Mouse (Mus musculus) intestine, embryonic 14.5 days (tissue): ENCODE measurements around the gene Htr2b. TPM values are rescaled to one million over a fixed set of nuclear protein-coding genes. Genes with fewer than 3 reads are reported as not detected.

ENCODE experiments used
- ATAC-seq: fragments of 200-750 bp; cut with Nextera tagmentation; replicated peaks from 2 replicates; pipeline ENCODE4 v1.8.0; 2017; ENCODE audit warnings: low read depth, moderate number of reproducible peaks, moderate TSS enrichment, moderate library complexity; ENCODE audit not compliant: low FRiP score, low TSS enrichment
- DNase-seq: peaks from one replicate; pipeline ENCODE4 v3.0.0-alpha.2; 2018; ENCODE audit warnings: low spot score
- H3K27ac ChIP-seq: fragments of 300-500 bp; sonication (generic); 2 replicates; pipeline ENCODE4 v1.5.1; 2014; ENCODE audit warnings: low read depth, mild to moderate bottlenecking, control low read depth
- H3K27me3 ChIP-seq: fragments of 300-500 bp; sonication (generic); replicated peaks from 2 replicates; pipeline ENCODE4 v1.6.1; 2014; ENCODE audit warnings: low read length, control low read depth; ENCODE audit not compliant: control insufficient read depth, insufficient read depth
- H3K36me3 ChIP-seq: fragments of 300-500 bp; sonication (generic); 2 replicates; pipeline ENCODE4 v1.6.1; 2014; ENCODE audit warnings: low read length, control low read depth; ENCODE audit not compliant: control insufficient read depth, insufficient read depth
- H3K4me1 ChIP-seq: fragments of 300-500 bp; sonication (generic); replicated peaks from 2 replicates; pipeline ENCODE4 v1.6.1; 2014; ENCODE audit warnings: low read length, control low read depth, mixed read lengths; ENCODE audit not compliant: control insufficient read depth, insufficient read depth
- H3K4me2 ChIP-seq: fragments of 300-500 bp; sonication (generic); 2 replicates; pipeline ENCODE4 v1.6.1; 2014; ENCODE audit warnings: low read length
- H3K4me3 ChIP-seq: fragments of 300-500 bp; sonication (generic); 2 replicates; pipeline ENCODE4 v1.5.1; 2014; ENCODE audit warnings: low read depth, low read length, control low read depth, mixed read lengths
- H3K9ac ChIP-seq: fragments of 300-500 bp; sonication (generic); 2 replicates; pipeline ENCODE4 v1.6.1; 2014; ENCODE audit warnings: mild to moderate bottlenecking, low read length
- H3K9me3 ChIP-seq: fragments of 300-500 bp; sonication (generic); 2 replicates; pipeline ENCODE4 v1.6.1; 2016; ENCODE audit warnings: low read length, control low read depth; ENCODE audit not compliant: control insufficient read depth
- WGBS: fragments of 180-500 bp; shearing (Covaris S2); extraction: QIAGEN DNeasy Blood & Tissue Kit; methylation state at CpG from one replicate; pipeline ENCODE4 v1.1.7; 2014; 5-methylcytosine and 5-hydroxymethylcytosine counted together
- polyA plus RNA-seq: library from polyadenylated mRNA; unstranded; fragments of >200 nt; fragmentation: Nextera tagmentation; extraction: Ambion mirVana; gene quantifications from 2 replicates; pipeline ENCODE4 v1.2.1, GENCODE M21; 2014

Htr2b gene
- polyA plus RNA-seq, 1 experiment from 2014 or later = 1.2 TPM

DNA sequence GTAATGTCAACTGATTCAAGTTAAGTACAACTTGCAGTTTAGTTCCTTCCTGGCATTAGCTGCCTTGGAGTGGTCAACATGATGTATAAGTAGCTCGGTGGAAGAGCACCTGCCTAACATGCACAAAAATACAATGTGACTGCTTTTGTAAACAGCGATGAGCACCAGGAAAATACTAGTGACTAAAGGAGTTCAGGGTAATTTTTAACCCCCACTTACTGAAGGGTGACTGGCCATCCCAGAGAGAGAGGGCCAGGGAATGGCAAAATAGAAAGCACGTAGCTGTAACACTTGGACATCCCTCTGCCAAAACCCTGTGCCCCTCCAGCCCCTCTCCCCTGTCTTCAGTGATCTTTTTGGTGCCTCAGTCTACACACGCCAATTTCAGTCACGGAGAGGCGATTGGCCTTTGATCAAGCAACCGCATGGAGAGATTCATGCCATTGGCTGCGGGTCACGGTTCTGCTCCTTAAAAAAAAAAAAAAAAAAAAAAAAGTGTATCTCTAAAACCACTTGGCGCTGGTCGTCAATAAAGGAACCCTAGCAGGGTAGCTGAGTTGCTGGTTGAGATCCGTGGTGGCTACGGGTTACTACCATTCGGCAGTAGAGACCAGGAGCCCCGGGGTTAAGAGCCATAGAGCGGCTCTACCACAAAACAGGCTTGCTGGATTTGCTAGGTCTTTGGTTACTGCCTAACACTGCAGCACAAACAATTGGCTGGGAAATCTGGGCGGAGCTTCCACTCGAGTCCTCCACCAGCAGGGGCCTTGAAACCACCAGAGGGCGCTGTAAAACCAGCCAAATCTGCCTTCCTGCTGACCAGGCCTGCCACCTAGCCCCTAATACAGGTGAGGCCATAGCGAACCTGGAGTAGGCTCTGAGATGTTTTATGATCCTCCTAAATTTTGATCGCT lies 52.7 kb downstream of the Htr2b start:
- 10% methylated on average over 21 of the region's 21 CpGs for WGBS

DNA sequence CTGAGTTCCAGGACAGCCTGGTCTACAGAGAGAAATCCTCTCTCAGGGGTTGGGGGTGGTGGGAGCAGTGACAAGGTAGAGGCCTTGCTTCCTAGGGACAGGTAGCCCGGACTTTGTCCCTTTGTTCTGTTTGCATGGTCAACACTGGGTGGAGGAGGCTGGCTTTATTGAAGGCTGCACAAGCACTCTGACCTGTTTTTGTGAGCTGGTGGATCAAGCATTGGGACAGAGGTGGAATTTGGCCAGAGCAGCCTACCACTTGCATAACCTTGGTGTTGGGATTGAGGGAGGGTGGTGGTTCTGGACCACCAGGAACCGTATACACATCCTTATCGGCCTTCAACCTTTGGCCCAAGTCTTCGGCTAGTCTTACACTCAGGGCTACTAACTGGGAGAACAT lies 55.5 kb downstream of the Htr2b start:
- 73% methylated on average over 4 of the region's 4 CpGs for WGBS
- ATAC-seq = 0 out of 2 replicates have a peak, but pooled peaks have one; percentile 41
- no peak for DNase-seq
- no peak overlapping the region for H3K4me3 ChIP-seq
- H3K27ac ChIP-seq = no peak overlapping the region
- no peaks in the 10 kb centered on the region for H3K9me3 ChIP-seq
- H3K36me3 ChIP-seq = no peaks in the 10 kb centered on the region
- no peak overlapping the region for H3K4me2 ChIP-seq
- H3K9ac ChIP-seq = no peak overlapping the region
- no peaks in the 10 kb centered on the region for H3K27me3 ChIP-seq
- 0 out of 2 replicates have a peak, but pooled peaks cover 3% of the 10 kb centered on the region for H3K4me1 ChIP-seq

More for the DNA sequence above, 52.7 kb downstream of the Htr2b start:
- H3K4me1 ChIP-seq = 0 out of 2 replicates have a peak, but pooled peaks cover 3% of the 10 kb centered on the region
- H3K9me3 ChIP-seq = no peaks in the 10 kb centered on the region
- ATAC-seq (peak; percentile 69), DNase-seq (peak; percentile 96)
- peak overlapping the region; percentile 64 for H3K4me2 ChIP-seq
- H3K9ac ChIP-seq = peak overlapping the region; percentile 14; the same call in 1 of the 2 replicates
- no peaks in the 10 kb centered on the region for H3K27me3 ChIP-seq
- H3K4me3 ChIP-seq = peak overlapping the region; percentile 26
- H3K36me3 ChIP-seq = no peaks in the 10 kb centered on the region
- H3K27ac ChIP-seq = no peak overlapping the region

DNA sequence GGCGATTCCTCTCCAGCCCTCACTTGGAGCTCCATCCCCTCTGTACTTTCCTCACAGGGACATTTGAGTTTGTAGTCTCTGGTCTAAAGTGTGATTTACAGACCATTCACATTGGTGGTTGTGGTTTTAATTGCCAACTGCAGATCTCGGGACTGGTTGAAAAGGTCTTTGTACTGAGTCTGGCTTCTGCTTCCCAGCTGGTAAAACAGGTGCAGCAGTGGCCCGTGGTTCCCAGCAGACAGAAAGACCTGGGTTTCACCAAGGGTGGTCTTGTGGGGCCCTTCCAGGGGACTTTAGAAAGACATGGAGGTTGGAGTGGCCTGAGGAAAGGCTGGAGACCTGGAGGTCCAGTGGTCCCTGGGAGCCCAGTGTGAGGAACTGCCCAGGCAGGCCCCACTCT lies 56.8 kb downstream of the Htr2b start:
- H3K27ac ChIP-seq = no peak overlapping the region
- no peak overlapping the region for H3K4me3 ChIP-seq
- H3K9ac ChIP-seq = no peak overlapping the region
- H3K27me3 ChIP-seq = no peaks in the 10 kb centered on the region
- 0 out of 2 replicates have a peak, but pooled peaks cover 3% of the 10 kb centered on the region for H3K4me1 ChIP-seq
- H3K4me2 ChIP-seq = no peak overlapping the region
- no peaks in the 10 kb centered on the region for H3K36me3 ChIP-seq
- ATAC-seq (no peak), DNase-seq (no peak)
- H3K9me3 ChIP-seq = no peaks in the 10 kb centered on the region
- WGBS = 32% methylated on average over 3 of the region's 3 CpGs

DNA sequence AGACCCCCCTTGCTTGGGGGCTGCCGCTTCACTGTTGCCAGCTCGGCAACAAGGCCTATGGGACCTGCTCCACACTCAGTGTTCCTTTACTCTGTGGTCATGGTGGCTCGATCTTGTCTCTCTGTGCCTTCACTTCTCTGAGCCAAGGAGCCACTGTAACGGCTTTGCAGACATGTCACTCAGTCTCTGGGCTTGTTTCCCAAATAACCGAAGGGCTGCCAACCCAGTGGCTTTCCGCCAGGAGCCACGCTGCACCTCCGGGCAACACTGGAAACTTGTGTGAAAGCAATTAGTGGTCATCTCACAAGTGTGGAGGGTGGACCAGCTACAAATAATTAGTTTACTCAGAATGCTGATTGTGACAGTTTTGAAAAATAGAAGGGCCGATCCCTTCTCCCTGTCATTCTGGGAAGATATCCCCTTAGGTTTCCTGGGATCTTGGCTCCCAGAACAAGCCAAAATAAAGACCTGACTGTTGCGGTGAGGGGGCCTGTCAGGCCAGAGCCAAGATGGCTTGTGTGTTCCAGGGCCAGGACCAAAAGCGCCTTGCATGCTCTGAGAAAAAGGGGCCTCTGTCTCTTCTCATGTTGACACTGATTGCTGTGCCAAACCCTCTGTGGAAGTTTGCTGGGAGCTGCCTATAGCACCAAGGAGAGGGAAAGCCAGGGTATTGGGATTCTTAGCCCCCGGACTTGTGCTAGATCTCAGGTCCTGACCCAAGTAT lies 58.4 kb downstream of the Htr2b start:
- WGBS = 77% methylated on average over 12 of the region's 12 CpGs

More for the DNA sequence above, 58.4 kb downstream of the Htr2b start:
- Histone ChIP-seq H3K27ac (no peak overlapping the region), H3K9me3 (no peaks in the 10 kb centered on the region), H3K9ac (no peak overlapping the region), H3K36me3 (no peaks in the 10 kb centered on the region), H3K4me3 (no peak overlapping the region), H3K27me3 (0 out of 2 replicates have a peak, but pooled peaks cover 5% of the 10 kb centered on the region), H3K4me2 (no peak overlapping the region), H3K4me1 (no peaks in the 10 kb centered on the region)
- DNase-seq (no peak), ATAC-seq (no peak)

Other genes starting within 250 kb of the Htr2b start
- gene Itm2c, start 217.7 kb downstream of the Htr2b start, polyA plus RNA-seq = 92.0 and 96.7 TPM in 2 replicates
- 0.28 TPM in 1 of 2 replicates, not detected in the other for gene 4933407L21Rik, start 183.5 kb downstream of the Htr2b start, polyA plus RNA-seq
- gene Gpr55, start 151.0 kb downstream of the Htr2b start, polyA plus RNA-seq = not detected in 2 replicates
- gene Spata3, start 95.2 kb downstream of the Htr2b start, polyA plus RNA-seq = not detected in 2 replicates
- 3.5 and 4.6 TPM in 2 replicates for gene 2810459M11Rik, start 66.1 kb downstream of the Htr2b start, polyA plus RNA-seq
- gene Psmd1, start 47.6 kb downstream of the Htr2b start, polyA plus RNA-seq = 160 and 174 TPM in 2 replicates
- gene Gm21972, start 21.7 kb upstream of the Htr2b start, polyA plus RNA-seq = 0.26 TPM in 1 of 2 replicates, not detected in the other
- 19.1 and 20.7 TPM in 2 replicates for gene Armc9, start 42.8 kb upstream of the Htr2b start, polyA plus RNA-seq
- gene B3gnt7, start 190.9 kb upstream of the Htr2b start, polyA plus RNA-seq = 7.7 and 10.4 TPM in 2 replicates
- 423 and 436 TPM in 2 replicates for gene Ncl, start 247.4 kb upstream of the Htr2b start, polyA plus RNA-seq